In the genomic region with DNA sequence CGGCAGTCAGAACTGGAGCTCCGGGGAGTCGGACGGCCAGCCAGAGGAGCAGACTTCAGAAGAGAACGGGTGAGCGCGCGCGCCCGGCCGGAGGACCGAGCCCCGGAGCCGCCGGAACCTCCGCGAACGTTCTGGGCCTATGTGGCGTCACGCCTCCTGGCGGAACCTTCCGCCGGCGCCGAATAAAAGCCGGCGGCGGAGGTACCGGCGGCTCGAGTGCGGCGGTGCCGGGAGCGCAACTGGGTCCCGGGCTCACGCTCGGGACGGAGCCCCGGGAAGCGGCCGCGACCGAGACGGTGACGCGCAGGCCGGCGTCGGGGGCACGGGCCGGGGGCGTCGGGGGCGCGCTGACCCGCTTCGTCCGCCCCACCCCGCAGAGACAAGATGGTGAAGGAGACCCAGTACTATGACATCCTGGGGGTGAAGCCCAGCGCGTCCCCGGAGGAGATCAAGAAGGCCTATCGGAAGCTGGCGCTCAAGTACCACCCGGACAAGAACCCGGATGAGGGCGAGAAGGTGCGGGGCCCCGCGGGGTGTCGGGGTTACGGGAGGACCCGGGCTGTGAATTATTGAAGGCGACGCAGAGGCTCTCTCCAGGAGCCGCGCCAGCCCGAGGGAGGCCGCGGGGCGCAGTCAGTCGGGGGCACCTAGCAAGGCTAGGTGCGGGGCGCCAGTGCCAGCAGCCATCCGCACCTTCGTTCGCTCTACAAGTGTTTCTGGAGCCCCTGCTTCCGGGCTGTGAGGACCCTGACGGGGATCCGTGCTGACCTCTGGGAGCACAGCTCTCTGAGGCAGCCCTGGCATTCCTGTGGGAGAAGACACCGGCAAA, we compare ENCODE assay signal across 9 mouse cellular contexts. TPM values are rescaled to one million over a fixed set of nuclear protein-coding genes. Genes with fewer than 3 reads are reported as not detected.
DNase-seq lines count a peak whose midpoint lies in the region; ATAC-seq and TF ChIP-seq lines count a peak whose summit lies in the region.
"Had no signal": no experiment of that assay in that cellular context is flagged by ENCODE, and none has a peak within 500 bp of the region (broad histone marks: within the 10 kb centered on the region; RNA-seq: fewer than 3 reads in every experiment).

No protein-coding gene starts in this region.

- peak; percentile 87 for ATAC-seq in hindbrain, postnatal 0 days
- ATAC-seq in megakaryocyte, adult 5-6 weeks (ENCODE audit: poor library complexity, severe bottlenecking), result peak; percentile 56

- no peaks in the 10 kb centered on the region for H3K36me3 ChIP-seq in hindbrain, postnatal 0 days (ENCODE audit: insufficient read depth, low read length)

- peak; percentile 60; the same call in 1 of the 2 replicates for TF ChIP-seq POLR2A in cortical plate, adult 2 months (IDR thresholded peaks at IDR 0.05; ENCODE audit: extremely low read depth, insufficient read depth, low read length)

- TF ChIP-seq CTCF in cortical plate, adult 2 months (IDR thresholded peaks at IDR 0.05; ENCODE audit: extremely low read depth, insufficient read depth, low read length), result no peak
- TF ChIP-seq CTCF in hindbrain, postnatal 0 days (IDR thresholded peaks at IDR 0.05; ENCODE audit: low read depth), result no peak

- peak overlapping the region; percentile 92 for H3K27ac ChIP-seq in cortical plate, adult 2 months (ENCODE audit: insufficient read depth, low read length)
- peak overlapping the region; percentile 62; the same call in 1 of the 2 replicates for H3K27ac ChIP-seq in hindbrain, postnatal 0 days
- H3K27ac ChIP-seq: macrophage had no signal

- H3K4me1 ChIP-seq in cortical plate, adult 2 months (ENCODE audit: control insufficient read depth, insufficient read depth, low read length), result peaks cover 14% of the 10 kb centered on the region
- H3K4me1 ChIP-seq in hindbrain, postnatal 0 days (ENCODE audit: insufficient read depth, low read length), result peaks cover 12% of the 10 kb centered on the region; the same call in 1 of the 2 replicates

- H3K9me3 ChIP-seq in hindbrain, postnatal 0 days (ENCODE audit: low read length), result no peaks in the 10 kb centered on the region; the same call in 1 of the 2 replicates

- under 1% methylated on average over 87 of the region's 92 CpGs for WGBS in hindbrain, postnatal 0 days

- H3K27me3 ChIP-seq in hindbrain, postnatal 0 days (ENCODE audit: insufficient read depth, low read length), result no peaks in the 10 kb centered on the region

- H3K9ac ChIP-seq in hindbrain, postnatal 0 days (replicated peaks; ENCODE audit: low read length), result peak overlapping the region; percentile 90

- H3K4me2 ChIP-seq in hindbrain, postnatal 0 days (ENCODE audit: low read depth, low read length), result peak overlapping the region; percentile 95

- peak overlapping the region; percentile 71 for H3K4me3 ChIP-seq in cortical plate, adult 2 months (ENCODE audit: insufficient read depth, low read length)
- H3K4me3 ChIP-seq in hindbrain, postnatal 0 days (ENCODE audit: low read length), result peak overlapping the region; percentile 75

- DNase-seq in adrenal gland, adult (ENCODE audit: inconsistent age in 2 of 2, low spot score in 1 of 2), result peak; percentile 89 to 96
- DNase-seq in gastrocnemius, postnatal 10 days, result peak; percentile 82
- peak; percentile 90 for DNase-seq in hindbrain, postnatal 0 days (ENCODE audit: low spot score)
- peak; percentile 73 for DNase-seq in left cerebral cortex, adult 8-10 months (ENCODE audit: low spot score in 2 of 2)
- peak; percentile 73 to 77 for DNase-seq in right cerebral cortex, adult 2 months (ENCODE audit: low spot score in 2 of 2)
- peak; percentile 50 for DNase-seq in urinary bladder, postnatal 10 days (ENCODE audit: low spot score)

RNA-seq across cellular contexts. Expression of a gene that starts 0.9 kb away (rescaled TPM):
- polyA plus RNA-seq in cortical plate, adult 2 months (2012; rRNA removed), result 41.3 and 44.3 TPM in 2 replicates
- 10 to 100 TPM; 42.3 to 48.3 TPM for total RNA-seq in gastrocnemius, postnatal 10 days (2021)
- total RNA-seq in hindbrain, postnatal 0 days (2014; rRNA removed), result 5.5 and 11.3 TPM in 2 replicates
- polyA plus RNA-seq in hindbrain, postnatal 0 days (2015; fragmentation: Nextera tagmentation; extraction: Ambion mirVana), result 6.2 and 6.7 TPM in 2 replicates
- total RNA-seq in left cerebral cortex, adult 8-10 months (2022), result 10 to 100 TPM; 34.6 to 42.9 (median 38.1) TPM
- total RNA-seq in megakaryocyte, adult 5-6 weeks (2015), result 0.84 and 1.6 TPM in 2 replicates
- 0.62 and 3.7 TPM in 2 replicates for total RNA-seq in megakaryocyte, adult 5-6 weeks (2017)

RNA-seq across cellular contexts. Expression of a gene that starts 34.8 kb away (rescaled TPM):
- 61.2 and 62.6 TPM in 2 replicates for polyA plus RNA-seq in cortical plate, adult 2 months (2012; rRNA removed)
- total RNA-seq in gastrocnemius, postnatal 10 days (2021), result 10 to 100 TPM; 27.6 to 32.0 TPM
- total RNA-seq in hindbrain, postnatal 0 days (2014; rRNA removed), result 35.6 and 37.9 TPM in 2 replicates
- polyA plus RNA-seq in hindbrain, postnatal 0 days (2015; fragmentation: Nextera tagmentation; extraction: Ambion mirVana), result 88.5 and 96.7 TPM in 2 replicates
- 10 to 100 TPM; 52.9 to 61.1 (median 53.4) TPM for total RNA-seq in left cerebral cortex, adult 8-10 months (2022)
- total RNA-seq in megakaryocyte, adult 5-6 weeks (2015), result 58.3 and 68.3 TPM in 2 replicates
- total RNA-seq in megakaryocyte, adult 5-6 weeks (2017), result 38.9 and 43.2 TPM in 2 replicates

RNA-seq across cellular contexts. Expression of a gene that starts 37.9 kb away (rescaled TPM):
- 188 and 193 TPM in 2 replicates for polyA plus RNA-seq in cortical plate, adult 2 months (2012; rRNA removed)
- under 1 TPM; 0.93 to 0.96 TPM for total RNA-seq in gastrocnemius, postnatal 10 days (2021)
- total RNA-seq in hindbrain, postnatal 0 days (2014; rRNA removed), result 101 and 106 TPM in 2 replicates
- polyA plus RNA-seq in hindbrain, postnatal 0 days (2015; fragmentation: Nextera tagmentation; extraction: Ambion mirVana), result 57.1 and 67.4 TPM in 2 replicates
- 100 to 1,000 TPM; 111 to 132 (median 117) TPM for total RNA-seq in left cerebral cortex, adult 8-10 months (2022)
- 0.25 and 0.75 TPM in 2 replicates for total RNA-seq in megakaryocyte, adult 5-6 weeks (2015)
- 0.20 and 0.40 TPM in 2 replicates for total RNA-seq in megakaryocyte, adult 5-6 weeks (2017)
- polyA plus RNA-seq: macrophage had no signal

Comparison
In these comparisons a context has a peak if more than half of its experiments do, and no peak if none do; other contexts are left out.
1. Peak in every context shown above with its lines: DNase-seq, ATAC-seq, H3K4me3 ChIP-seq and H3K27ac ChIP-seq.
2. RNA of a gene that starts 37.9 kb away (total RNA-seq): 111 to 132 TPM in left cerebral cortex, adult 8-10 months and 101 to 106 TPM in hindbrain, postnatal 0 days; 0.93 to 0.96 TPM in gastrocnemius, postnatal 10 days and 0.20 to 0.75 TPM in megakaryocyte, adult 5-6 weeks; every median in the first group is over 10 times any median in the second.